In genomic region chr16:71739104-71739503, GRCm38 (mm10) we compare ENCODE assay signal across 16 mouse cellular contexts.
"Had no signal": no experiment of that assay in that cellular context is flagged by ENCODE, and none has a peak within 500 bp of the region (broad histone marks: within the 10 kb centered on the region; RNA-seq: fewer than 3 reads in every experiment).

No protein-coding gene starts in this region.

- H3K27ac ChIP-seq: neural tube, embryonic 13.5 days; neural tube, embryonic 15.5 days; stomach, embryonic 15.5 days; stomach, postnatal 0 days had no signal

- H3K27me3 ChIP-seq: neural tube, embryonic 13.5 days; neural tube, embryonic 15.5 days; stomach, embryonic 15.5 days had no signal

- H3K36me3 ChIP-seq: neural tube, embryonic 13.5 days; neural tube, embryonic 15.5 days; stomach, embryonic 15.5 days had no signal

- H3K4me2 ChIP-seq: neural tube, embryonic 13.5 days; neural tube, embryonic 15.5 days; stomach, embryonic 15.5 days had no signal

- H3K4me1 ChIP-seq: neural tube, embryonic 13.5 days; neural tube, embryonic 15.5 days; stomach, embryonic 15.5 days had no signal

- H3K4me3 ChIP-seq: neural tube, embryonic 13.5 days; neural tube, embryonic 15.5 days; stomach, embryonic 15.5 days had no signal

- DNase-seq: retina, postnatal 1 day; right cerebral cortex, adult 18-20 months; right cerebral cortex, postnatal 14 days; right cerebral cortex, postnatal 25 days; right cerebral cortex, postnatal 4 days; spleen, adult 18-20 months; thymus, adult 18-20 months; thymus, adult 2 months; thymus, postnatal 14 days; thymus, postnatal 25 days; thymus, postnatal 36 days; thymus, postnatal 4 days had no signal

- H3K9me3 ChIP-seq: neural tube, embryonic 13.5 days; neural tube, embryonic 15.5 days; stomach, embryonic 15.5 days had no signal

- H3K9ac ChIP-seq: neural tube, embryonic 13.5 days; neural tube, embryonic 15.5 days; stomach, embryonic 15.5 days had no signal
